Mouse (Mus musculus): ENCODE data around the gene Cd59b.
"Not testable (repeated sequence)": the region's sequence is repeated elsewhere in the genome, so short reads cannot be mapped to it uniquely, and the experiment has no call there.

The Cd59b gene

GRCm38 (mm10) chr2:104064152-104064551 lies 5.5 kb upstream of the Cd59b start:
- in situ Hi-C loops (cut with MboI; ENCODE audit: low sequenced_read_pairs): no loop called here

GRCm38 (mm10) chr2:104065526-104065925 lies 4.1 kb upstream of the Cd59b start, which contains the start of gene Gm10912:
Gm10912 (plus strand) TSS chr2:104065826.
- in situ Hi-C loops (cut with MboI; ENCODE audit: low sequenced_read_pairs): not testable (repeated sequence)

- in situ Hi-C loops (cut with MboI; ENCODE audit: low sequenced_read_pairs): not testable (repeated sequence)
Observed at GRCm38 (mm10) chr2:104068450-104068849, 1.2 kb upstream of the Cd59b start, which contains the start of gene Gm10799. Gm10799 (minus strand) TSS chr2:104068550.

GRCm38 (mm10) chr2:104078285-104078684 lies 8.6 kb downstream of the Cd59b start:
- in situ Hi-C loops (cut with MboI; ENCODE audit: low sequenced_read_pairs): not testable (repeated sequence)

- in situ Hi-C loops (cut with MboI; ENCODE audit: low sequenced_read_pairs): not testable (repeated sequence)
Observed at GRCm38 (mm10) chr2:104081436-104082050, 11.9 kb downstream of the Cd59b start.

- in situ Hi-C loops (cut with MboI; ENCODE audit: low sequenced_read_pairs): no loop called here
Observed at GRCm38 (mm10) chr2:104082474-104082873, 12.8 kb downstream of the Cd59b start.

- in situ Hi-C loops (cut with MboI; ENCODE audit: low sequenced_read_pairs): not testable (repeated sequence)
Observed at GRCm38 (mm10) chr2:104084027-104084426, 14.4 kb downstream of the Cd59b start.

GRCm38 (mm10) chr2:104087562-104087961 lies 17.9 kb downstream of the Cd59b start:
- in situ Hi-C loops (cut with MboI; ENCODE audit: low sequenced_read_pairs): not testable (repeated sequence)

GRCm38 (mm10) chr2:104093305-104093704 lies 23.7 kb downstream of the Cd59b start:
- in situ Hi-C loops (cut with MboI; ENCODE audit: low sequenced_read_pairs): no loop called here

GRCm38 (mm10) chr2:104095741-104096213 lies 26.1 kb downstream of the Cd59b start, which contains the start of gene Cd59a:
Cd59a (plus strand) TSS chr2:104095801.
- in situ Hi-C loops (cut with MboI; ENCODE audit: low sequenced_read_pairs): no loop called here

- in situ Hi-C loops (cut with MboI; ENCODE audit: low sequenced_read_pairs): no loop called here
Observed at GRCm38 (mm10) chr2:104096256-104096655, 26.6 kb downstream of the Cd59b start.

- in situ Hi-C loops (cut with MboI; ENCODE audit: low sequenced_read_pairs): not testable (repeated sequence)
Observed at GRCm38 (mm10) chr2:104096796-104097195, 27.1 kb downstream of the Cd59b start.

- in situ Hi-C loops (cut with MboI; ENCODE audit: low sequenced_read_pairs): not testable (repeated sequence)
Observed at GRCm38 (mm10) chr2:104097396-104097795, 27.7 kb downstream of the Cd59b start.

GRCm38 (mm10) chr2:104098529-104099230 lies 29.0 kb downstream of the Cd59b start:
- in situ Hi-C loops (cut with MboI; ENCODE audit: low sequenced_read_pairs): no loop called here

GRCm38 (mm10) chr2:104099231-104099585 lies 29.6 kb downstream of the Cd59b start:
- in situ Hi-C loops (cut with MboI; ENCODE audit: low sequenced_read_pairs): no loop called here

- in situ Hi-C loops (cut with MboI; ENCODE audit: low sequenced_read_pairs): no loop called here
Observed at GRCm38 (mm10) chr2:104099946-104100345, 30.3 kb downstream of the Cd59b start.

GRCm38 (mm10) chr2:104104800-104105199 lies 35.2 kb downstream of the Cd59b start:
- in situ Hi-C loops (cut with MboI; ENCODE audit: low sequenced_read_pairs): no loop called here

GRCm38 (mm10) chr2:104109021-104109420 lies 39.4 kb downstream of the Cd59b start:
- in situ Hi-C loops (cut with MboI; ENCODE audit: low sequenced_read_pairs): not testable (repeated sequence)

GRCm38 (mm10) chr2:104109528-104109927 lies 39.9 kb downstream of the Cd59b start:
- in situ Hi-C loops (cut with MboI; ENCODE audit: low sequenced_read_pairs): no loop called here

GRCm38 (mm10) chr2:104110031-104110430 lies 40.4 kb downstream of the Cd59b start:
- in situ Hi-C loops (cut with MboI; ENCODE audit: low sequenced_read_pairs): no loop called here

- in situ Hi-C loops (cut with MboI; ENCODE audit: low sequenced_read_pairs): not testable (repeated sequence)
Observed at GRCm38 (mm10) chr2:104111170-104111797, 41.6 kb downstream of the Cd59b start.

- in situ Hi-C loops (cut with MboI; ENCODE audit: low sequenced_read_pairs): not testable (repeated sequence)
Observed at GRCm38 (mm10) chr2:104113563-104113962, 43.9 kb downstream of the Cd59b start.
